Mouse (Mus musculus): ENCODE data around the gene Ezh1.

DNA sequence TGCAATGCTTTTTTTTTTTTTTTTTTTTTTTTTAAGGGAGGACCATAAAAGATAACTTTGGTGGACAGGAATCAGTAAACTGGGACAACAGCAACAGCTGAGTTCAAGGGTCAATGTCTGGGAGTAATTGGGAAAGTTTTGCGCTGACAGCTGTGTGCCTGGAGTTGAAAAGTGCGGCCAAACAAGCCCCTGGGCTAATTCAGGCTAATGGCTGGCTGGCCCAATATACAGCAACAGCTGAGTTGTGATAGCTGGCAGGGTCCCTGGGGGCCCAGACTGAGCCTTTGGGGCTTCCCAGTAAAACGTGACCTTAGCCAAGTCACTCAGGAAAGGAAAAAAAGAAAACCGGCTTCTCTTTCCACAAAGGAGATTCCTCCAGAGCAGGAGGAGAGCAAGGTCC lies 18.8 kb upstream of the Ezh1 start:
- TF ChIP-seq CTCF (IDR thresholded peaks at IDR 0.05; ENCODE audit: control insufficient read depth, insufficient read depth, low read length): no peak
- no peak for TF ChIP-seq POLR2A (IDR thresholded peaks at IDR 0.05; ENCODE audit: borderline replicate concordance, control insufficient read depth, low read depth, low read length)

All from bone marrow, adult 2 months (tissue).